Mouse (Mus musculus) mammary gland, adult 2 months (tissue): ENCODE measurements around the gene Tmem223. TPM values are rescaled to one million over a fixed set of nuclear protein-coding genes. Genes with fewer than 3 reads are reported as not detected.

Experiments
- polyA plus RNA-seq: library from polyadenylated mRNA; depleted of rRNA; stranded (reverse); fragments of >200 nt; gene quantifications from 2 replicates; pipeline ENCODE4 v1.2.3, GENCODE M21; 2012; ENCODE audit warnings: low replicate concordance; rRNA removed

Gene Tmem223
- polyA plus RNA-seq, 1 experiment: 304 TPM

Other genes starting within 250 kb of the Tmem223 start
- not detected in 2 replicates for gene Slc22a8, start 179.7 kb upstream of the Tmem223 start, polyA plus RNA-seq
- gene Slc22a6, start 153.0 kb upstream of the Tmem223 start, polyA plus RNA-seq: not detected in 2 replicates
- gene Chrm1, start 107.2 kb upstream of the Tmem223 start, polyA plus RNA-seq: 3.0 and 3.4 TPM in 2 replicates
- 156 and 200 TPM in 2 replicates for gene Slc3a2, start 47.6 kb upstream of the Tmem223 start, polyA plus RNA-seq
- 25.6 and 42.9 TPM in 2 replicates for gene Wdr74, start 35.2 kb upstream of the Tmem223 start, polyA plus RNA-seq
- gene 1700092M07Rik, start 30.3 kb upstream of the Tmem223 start, polyA plus RNA-seq: not detected in 2 replicates
- gene Stx5a, start 29.6 kb upstream of the Tmem223 start, polyA plus RNA-seq: 73.4 and 84.9 TPM in 2 replicates
- 75.3 and 140 TPM in 2 replicates for gene Nxf1, start 13.9 kb upstream of the Tmem223 start, polyA plus RNA-seq
- 133 and 165 TPM in 2 replicates for gene Tmem179b, start 3.5 kb downstream of the Tmem223 start, polyA plus RNA-seq
- 15.2 and 17.4 TPM in 2 replicates for gene Taf6l, start 15.4 kb downstream of the Tmem223 start, polyA plus RNA-seq
- 30.3 and 61.5 TPM in 2 replicates for gene Polr2g, start 27.6 kb downstream of the Tmem223 start, polyA plus RNA-seq
- gene Zbtb3, start 31.6 kb downstream of the Tmem223 start, polyA plus RNA-seq: 2.4 and 3.2 TPM in 2 replicates
- gene Ttc9c, start 48.3 kb downstream of the Tmem223 start, polyA plus RNA-seq: 10.7 and 20.5 TPM in 2 replicates
- 13.8 and 14.4 TPM in 2 replicates for gene Hnrnpul2, start 49.0 kb downstream of the Tmem223 start, polyA plus RNA-seq
- gene AC129217.1, start 58.8 kb downstream of the Tmem223 start, polyA plus RNA-seq: not detected in 2 replicates
- 568 and 621 TPM in 2 replicates for gene Bscl2, start 66.5 kb downstream of the Tmem223 start, polyA plus RNA-seq
- gene Gng3, start 68.2 kb downstream of the Tmem223 start, polyA plus RNA-seq: 0.34 and 0.65 TPM in 2 replicates
- gene Lrrn4cl, start 79.8 kb downstream of the Tmem223 start, polyA plus RNA-seq: 14.0 and 20.9 TPM in 2 replicates
- gene Ubxn1, start 100.5 kb downstream of the Tmem223 start, polyA plus RNA-seq: 98.5 and 113 TPM in 2 replicates
- gene Uqcc3, start 109.9 kb downstream of the Tmem223 start, polyA plus RNA-seq: 24.0 and 25.0 TPM in 2 replicates
- 1.1 and 3.0 TPM in 2 replicates for gene Lbhd1, start 112.7 kb downstream of the Tmem223 start, polyA plus RNA-seq
- not detected in 2 replicates for gene Gm49403, start 112.9 kb downstream of the Tmem223 start, polyA plus RNA-seq
- 9.6 and 10.3 TPM in 2 replicates for gene 1810009A15Rik, start 117.9 kb downstream of the Tmem223 start, polyA plus RNA-seq
- not detected in 2 replicates for gene Gm49416, start 117.9 kb downstream of the Tmem223 start, polyA plus RNA-seq
- 28.9 and 29.0 TPM in 2 replicates for gene Ints5, start 122.0 kb downstream of the Tmem223 start, polyA plus RNA-seq
- gene Ganab, start 127.1 kb downstream of the Tmem223 start, polyA plus RNA-seq: 97.1 and 165 TPM in 2 replicates
- 79.0 and 149 TPM in 2 replicates for gene B3gat3, start 149.4 kb downstream of the Tmem223 start, polyA plus RNA-seq
- gene Rom1, start 158.4 kb downstream of the Tmem223 start, polyA plus RNA-seq: 15.7 and 17.6 TPM in 2 replicates
- gene Eml3, start 158.6 kb downstream of the Tmem223 start, polyA plus RNA-seq: 70.7 and 78.1 TPM in 2 replicates
- gene Mta2, start 170.9 kb downstream of the Tmem223 start, polyA plus RNA-seq: 17.1 and 24.8 TPM in 2 replicates
- gene Tut1, start 182.9 kb downstream of the Tmem223 start, polyA plus RNA-seq: 20.2 and 22.1 TPM in 2 replicates
- 173 and 301 TPM in 2 replicates for gene Eef1g, start 196.0 kb downstream of the Tmem223 start, polyA plus RNA-seq
- gene Ahnak, start 218.3 kb downstream of the Tmem223 start, polyA plus RNA-seq: 27.4 and 46.3 TPM in 2 replicates